Mouse (Mus musculus) heart, embryonic 15.5 days (tissue): ENCODE results near the gene Muc2. TPM values are rescaled to one million over a fixed set of nuclear protein-coding genes. Genes with fewer than 3 reads are reported as not detected.
"Not testable (repeated sequence)": the region's sequence is repeated elsewhere in the genome, so short reads cannot be mapped to it uniquely, and the experiment has no call there.

ENCODE experiments used
- ATAC-seq: fragments of 200-750 bp; cut with Nextera tagmentation; replicated peaks from 2 replicates; pipeline ENCODE4 v1.8.0; 2017; ENCODE audit warnings: low read depth, moderate TSS enrichment; ENCODE audit not compliant: insufficient number of reproducible peaks, insufficient read depth, low FRiP score
- H3K27ac ChIP-seq: fragments of 300-500 bp; sonication (generic); 2 replicates; pipeline ENCODE4 v1.5.1; 2015; ENCODE audit warnings: mild to moderate bottlenecking, inconsistent platforms
- H3K27me3 ChIP-seq: fragments of 300-500 bp; sonication (generic); 2 replicates; pipeline ENCODE4 v1.6.1; 2015; ENCODE audit warnings: inconsistent platforms
- H3K36me3 ChIP-seq: fragments of 300-500 bp; sonication (generic); 2 replicates; pipeline ENCODE4 v1.6.1; 2015; ENCODE audit warnings: mild to moderate bottlenecking, inconsistent platforms
- H3K4me1 ChIP-seq: fragments of 300-500 bp; sonication (generic); replicated peaks from 2 replicates; pipeline ENCODE4 v1.6.1; 2015; ENCODE audit warnings: inconsistent platforms
- H3K4me2 ChIP-seq: fragments of 300-500 bp; sonication (generic); 2 replicates; pipeline ENCODE4 v1.6.1; 2015; ENCODE audit warnings: inconsistent platforms, mild to moderate bottlenecking, moderate library complexity
- H3K4me3 ChIP-seq: fragments of 300-500 bp; sonication (generic); 2 replicates; pipeline ENCODE4 v1.5.1; 2015; ENCODE audit warnings: mild to moderate bottlenecking, inconsistent platforms
- H3K9ac ChIP-seq: fragments of 300-500 bp; sonication (generic); 2 replicates; pipeline ENCODE4 v1.6.1; 2015; ENCODE audit warnings: mild to moderate bottlenecking, inconsistent platforms
- H3K9me3 ChIP-seq: fragments of 300-500 bp; sonication (generic); replicated peaks from 2 replicates; pipeline ENCODE4 v1.6.1; 2016; ENCODE audit warnings: inconsistent platforms
- WGBS: fragments of 180-500 bp; shearing (Covaris S2); methylation state at CpG from one replicate; pipeline ENCODE4 v1.1.7; 2015; ENCODE audit warnings: mixed read lengths; 5-methylcytosine and 5-hydroxymethylcytosine counted together
- polyA plus RNA-seq: library from polyadenylated mRNA; unstranded; fragments of >200 nt; fragmentation: Nextera tagmentation; extraction: Ambion mirVana; gene quantifications from 2 replicates; pipeline ENCODE4 v1.2.1, GENCODE M21; 2015

Gene Muc2
- polyA plus RNA-seq = 0.09 and 0.23 TPM in 2 replicates

- no peaks in the 10 kb centered on the region for H3K9me3 ChIP-seq
- no peaks in the 10 kb centered on the region for H3K36me3 ChIP-seq
- H3K27ac ChIP-seq = no peak within 1 kb of the TSS
- H3K27me3 ChIP-seq = peaks cover 25% of the 10 kb centered on the region
- no peak within 1 kb of the TSS for H3K4me3 ChIP-seq
- 71% methylated on average over 8 of the region's 8 CpGs for WGBS
- H3K9ac ChIP-seq = no peak within 1 kb of the TSS
- H3K4me2 ChIP-seq = no peak within 1 kb of the TSS
- H3K4me1 ChIP-seq = 0 out of 2 replicates have a peak, but pooled peaks cover 2% of the 10 kb centered on the region
- ATAC-seq = no peak
Measured at GRCm38 (mm10) chr7:141690040-141690439, at the start of gene Muc2. Muc2 (plus strand) TSS chr7:141690340.

- H3K27me3 ChIP-seq = no peaks in the 10 kb centered on the region
- no peak overlapping the region for H3K27ac ChIP-seq
- no peak overlapping the region for H3K4me3 ChIP-seq
- no peak overlapping the region for H3K9ac ChIP-seq
- H3K4me2 ChIP-seq = no peak overlapping the region
- H3K4me1 ChIP-seq = no peaks in the 10 kb centered on the region
- WGBS = 82% methylated on average over 1 of the region's 1 CpGs
- no peaks in the 10 kb centered on the region for H3K9me3 ChIP-seq
- ATAC-seq = no peak
- H3K36me3 ChIP-seq = no peaks in the 10 kb centered on the region
Measured at GRCm38 (mm10) chr7:141642375-141642774, 47.8 kb upstream of the Muc2 start.

DNA sequence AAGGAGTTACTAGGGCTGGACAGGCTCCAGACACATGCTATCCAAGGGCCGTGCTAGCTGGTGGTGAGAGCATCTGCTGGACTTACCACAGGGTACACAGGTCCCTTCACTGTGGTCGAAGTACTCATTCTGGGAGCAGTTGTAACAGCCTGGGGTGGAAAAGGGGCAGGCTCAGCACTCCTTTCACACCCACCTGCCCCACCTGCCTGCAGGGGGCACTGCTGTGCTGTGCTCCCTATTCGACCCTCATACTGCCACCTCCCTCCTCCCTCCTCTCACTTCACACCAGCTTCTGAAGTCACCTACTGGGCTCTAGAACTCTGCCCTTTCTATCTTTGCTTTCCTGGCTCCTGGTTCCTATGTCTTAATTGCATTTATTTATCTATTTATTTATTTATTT lies 47.0 kb upstream of the Muc2 start:
- Histone ChIP-seq H3K4me2 (no peak overlapping the region), H3K9ac (no peak overlapping the region), H3K9me3 (no peaks in the 10 kb centered on the region), H3K4me3 (no peak overlapping the region), H3K27me3 (no peaks in the 10 kb centered on the region), H3K27ac (no peak overlapping the region), H3K4me1 (no peaks in the 10 kb centered on the region), H3K36me3 (no peaks in the 10 kb centered on the region)
- no peak for ATAC-seq
- 42% methylated on average over 3 of the region's 3 CpGs for WGBS

DNA sequence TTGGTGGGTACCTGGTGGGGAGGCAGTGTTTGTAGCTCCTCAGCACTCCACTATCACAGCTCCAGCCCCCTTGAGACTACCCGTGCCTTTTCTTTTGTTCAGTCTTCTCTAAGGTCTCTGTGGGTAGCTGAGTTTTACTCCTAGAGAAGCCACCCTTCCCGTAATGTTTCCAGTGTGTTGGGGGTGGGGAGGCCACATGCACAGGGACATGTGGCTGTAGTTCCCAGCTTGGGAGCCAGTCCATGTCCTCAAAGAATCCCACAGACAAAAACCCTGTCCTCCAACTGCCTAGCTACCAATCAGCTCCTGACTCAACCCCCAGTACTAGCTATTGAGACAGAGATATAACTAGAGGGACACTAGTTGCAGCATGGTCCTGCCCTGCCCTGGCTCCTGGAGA lies 43.1 kb upstream of the Muc2 start:
- no peak overlapping the region for H3K27ac ChIP-seq
- 64% methylated on average over 2 of the region's 2 CpGs for WGBS
- no peaks in the 10 kb centered on the region for H3K27me3 ChIP-seq
- H3K9ac ChIP-seq = no peak overlapping the region
- no peak for ATAC-seq
- H3K36me3 ChIP-seq = no peaks in the 10 kb centered on the region
- no peak overlapping the region for H3K4me2 ChIP-seq
- H3K9me3 ChIP-seq = no peaks in the 10 kb centered on the region
- no peak overlapping the region for H3K4me3 ChIP-seq
- H3K4me1 ChIP-seq = no peaks in the 10 kb centered on the region

GRCm38 (mm10) chr7:141647815-141648214 lies 42.3 kb upstream of the Muc2 start:
- Histone ChIP-seq H3K27ac (no peak overlapping the region), H3K4me1 (no peaks in the 10 kb centered on the region), H3K27me3 (no peaks in the 10 kb centered on the region), H3K4me3 (no peak overlapping the region), H3K9ac (no peak overlapping the region), H3K4me2 (no peak overlapping the region), H3K9me3 (no peaks in the 10 kb centered on the region), H3K36me3 (no peaks in the 10 kb centered on the region)
- WGBS = 75% methylated on average over 11 of the region's 11 CpGs
- ATAC-seq = no peak

GRCm38 (mm10) chr7:141652191-141652590 lies 37.9 kb upstream of the Muc2 start:
- Histone ChIP-seq H3K36me3 (no peaks in the 10 kb centered on the region), H3K4me3 (no peak overlapping the region), H3K4me2 (no peak overlapping the region), H3K9ac (no peak overlapping the region), H3K27ac (no peak overlapping the region), H3K9me3 (no peaks in the 10 kb centered on the region), H3K27me3 (no peaks in the 10 kb centered on the region), H3K4me1 (no peaks in the 10 kb centered on the region)
- 56% methylated on average over 7 of the region's 7 CpGs for WGBS
- no peak for ATAC-seq

DNA sequence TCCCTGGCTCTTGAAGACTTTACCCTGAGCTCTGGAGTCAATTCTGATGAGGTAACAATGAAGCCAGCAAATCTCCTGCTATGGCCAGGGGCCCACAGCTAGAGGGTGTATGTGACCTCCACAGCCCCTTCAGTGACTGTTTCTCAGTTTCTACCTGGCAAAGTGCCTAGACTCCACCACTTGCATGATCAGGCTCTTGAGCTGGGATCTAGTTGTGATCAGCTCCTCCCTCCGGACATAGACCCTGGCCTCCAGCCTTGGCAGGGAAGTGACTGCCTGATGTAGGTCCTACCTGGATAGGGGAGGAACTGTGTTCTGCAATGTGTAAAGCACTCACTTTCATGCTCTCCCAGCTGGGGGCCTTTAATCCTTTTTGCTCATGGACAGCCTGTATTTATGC lies 29.8 kb upstream of the Muc2 start:
- Histone ChIP-seq H3K27ac (peak overlapping the region; percentile 10), H3K27me3 (no peaks in the 10 kb centered on the region), H3K36me3 (no peaks in the 10 kb centered on the region), H3K9me3 (no peaks in the 10 kb centered on the region), H3K4me1 (peaks cover 26% of the 10 kb centered on the region), H3K9ac (no peak overlapping the region), H3K4me2 (no peak overlapping the region), H3K4me3 (no peak overlapping the region)
- WGBS = 38% methylated on average over 1 of the region's 1 CpGs
- no peak for ATAC-seq

DNA sequence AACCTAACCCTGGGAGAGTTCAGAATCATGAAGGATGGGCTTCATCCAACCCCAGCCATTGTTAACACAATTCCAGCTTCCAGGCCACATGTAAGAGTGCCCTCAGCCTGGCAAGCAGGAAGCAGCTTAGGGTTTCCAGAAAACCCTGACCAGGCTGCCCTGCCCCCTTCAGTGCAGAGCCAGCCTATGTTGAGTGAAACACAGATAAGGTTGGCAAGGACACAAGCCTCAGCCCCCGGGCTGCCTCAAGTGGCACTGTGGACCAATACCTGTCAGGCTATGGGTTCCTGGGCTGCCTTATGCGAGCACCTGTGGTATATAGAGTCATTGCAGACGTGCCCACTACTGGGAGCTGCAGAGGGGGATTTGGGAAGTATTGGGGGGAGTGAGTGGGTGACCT lies 28.7 kb upstream of the Muc2 start:
- ATAC-seq = peak; percentile 72
- no peaks in the 10 kb centered on the region for H3K36me3 ChIP-seq
- H3K4me1 ChIP-seq = peaks cover 26% of the 10 kb centered on the region
- 57% methylated on average over 3 of the region's 3 CpGs for WGBS
- no peak overlapping the region for H3K4me2 ChIP-seq
- no peaks in the 10 kb centered on the region for H3K27me3 ChIP-seq
- H3K9ac ChIP-seq = no peak overlapping the region
- H3K9me3 ChIP-seq = no peaks in the 10 kb centered on the region
- no peak overlapping the region for H3K27ac ChIP-seq
- H3K4me3 ChIP-seq = no peak overlapping the region

- 60% methylated on average over 5 of the region's 5 CpGs for WGBS
- ATAC-seq = no peak
- peaks cover 26% of the 10 kb centered on the region for H3K4me1 ChIP-seq
- H3K27me3 ChIP-seq = no peaks in the 10 kb centered on the region
- no peaks in the 10 kb centered on the region for H3K9me3 ChIP-seq
- no peaks in the 10 kb centered on the region for H3K36me3 ChIP-seq
- no peak overlapping the region for H3K4me2 ChIP-seq
- H3K4me3 ChIP-seq = no peak overlapping the region
- H3K9ac ChIP-seq = no peak overlapping the region
- no peak overlapping the region for H3K27ac ChIP-seq
Measured at GRCm38 (mm10) chr7:141662223-141662622, 27.9 kb upstream of the Muc2 start.

- WGBS = 17% methylated on average over 4 of the region's 4 CpGs
- Histone ChIP-seq H3K36me3 (no peaks in the 10 kb centered on the region), H3K9me3 (no peaks in the 10 kb centered on the region), H3K27me3 (no peaks in the 10 kb centered on the region), H3K4me1 (peaks cover 7% of the 10 kb centered on the region), H3K27ac (no peak overlapping the region), H3K4me2 (no peak overlapping the region), H3K9ac (no peak overlapping the region), H3K4me3 (no peak overlapping the region)
- ATAC-seq = peak; percentile 61
Measured at GRCm38 (mm10) chr7:141666190-141666589, 23.9 kb upstream of the Muc2 start.

DNA sequence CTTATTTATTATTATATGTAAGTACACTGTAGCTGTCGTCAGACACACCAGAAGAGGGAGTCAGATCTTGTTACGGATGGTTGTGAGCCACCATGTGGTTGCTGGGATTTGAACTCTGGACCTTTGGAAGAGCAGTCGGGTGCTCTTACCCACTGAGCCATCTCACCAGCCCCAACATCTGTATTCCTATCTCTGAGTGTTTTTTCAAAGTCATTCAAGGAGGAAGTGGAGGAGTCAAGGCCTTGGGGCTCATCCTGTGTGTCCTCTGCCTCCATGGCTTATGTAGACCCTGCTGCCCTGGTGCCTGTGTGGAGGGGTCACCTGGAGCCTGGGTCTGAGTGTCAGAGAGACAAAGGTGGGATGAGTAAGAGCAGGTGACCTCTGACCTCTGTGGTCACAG lies 21.0 kb upstream of the Muc2 start:
- WGBS = 83% methylated on average over 3 of the region's 3 CpGs
- not testable (repeated sequence) for H3K27ac ChIP-seq, H3K27me3 ChIP-seq, H3K9me3 ChIP-seq, H3K4me1 ChIP-seq, H3K9ac ChIP-seq, H3K4me3 ChIP-seq, H3K4me2 ChIP-seq, H3K36me3 ChIP-seq, ATAC-seq

GRCm38 (mm10) chr7:141670999-141671398 lies 19.1 kb upstream of the Muc2 start:
- H3K9me3 ChIP-seq = no peaks in the 10 kb centered on the region
- H3K4me1 ChIP-seq = no peaks in the 10 kb centered on the region
- no peak overlapping the region for H3K27ac ChIP-seq
- ATAC-seq = no peak
- no peak overlapping the region for H3K9ac ChIP-seq
- 78% methylated on average over 4 of the region's 4 CpGs for WGBS
- no peak overlapping the region for H3K4me2 ChIP-seq
- no peaks in the 10 kb centered on the region for H3K27me3 ChIP-seq
- H3K36me3 ChIP-seq = no peaks in the 10 kb centered on the region
- H3K4me3 ChIP-seq = no peak overlapping the region
